Mouse (Mus musculus): ENCODE measurements around the gene Arl6ip4. TPM values are rescaled to one million over a fixed set of nuclear protein-coding genes. Genes with fewer than 3 reads are reported as not detected.

The Arl6ip4 gene
- polyA plus RNA-seq, 1 experiment from 2014 or later = 100 TPM

DNA sequence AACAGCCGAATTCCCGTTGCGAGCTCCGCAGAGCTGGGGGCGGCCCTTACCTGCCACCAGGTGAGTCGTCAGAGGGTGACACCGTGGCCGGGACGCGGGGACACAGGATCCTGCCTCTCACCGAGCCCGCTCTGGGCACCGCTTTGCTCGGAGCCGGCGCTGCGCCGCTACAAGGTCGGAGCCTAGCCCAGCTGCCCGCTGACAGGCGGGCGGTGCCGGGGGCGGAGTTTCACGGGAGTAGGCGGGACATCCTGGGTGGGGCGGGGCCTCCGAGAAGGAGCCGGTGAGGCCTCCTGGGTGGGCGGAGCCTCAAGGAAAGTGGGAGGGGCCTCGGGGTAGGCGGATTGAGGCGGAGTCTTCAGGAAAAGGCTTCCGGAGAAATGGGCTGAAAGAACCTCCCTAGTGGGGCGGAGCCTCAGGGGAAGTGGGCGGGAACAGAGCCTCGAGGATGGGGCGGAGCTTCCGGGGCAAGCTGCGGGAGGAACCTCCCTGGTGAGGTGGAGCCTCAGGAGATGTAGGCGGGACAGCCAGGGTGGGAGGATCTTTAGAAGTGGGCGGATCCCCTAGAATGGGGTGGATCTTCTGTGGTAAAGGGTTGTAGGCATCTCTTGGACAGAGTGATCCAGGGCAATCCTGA, 20.2 kb upstream of the Arl6ip4 start, which contains the start of gene Abcb9:
Abcb9 (minus strand) TSS at position 203 of the 637 bp plus-strand sequence.
- H3K27ac ChIP-seq = peak within 1 kb of the TSS; percentile 86
- H3K36me3 ChIP-seq = no peaks in the 10 kb centered on the region
- H3K9ac ChIP-seq = peak within 1 kb of the TSS; percentile 80
- peaks cover 56% of the 10 kb centered on the region for H3K4me1 ChIP-seq
- peak within 1 kb of the TSS; percentile 64 for H3K4me3 ChIP-seq
- H3K4me2 ChIP-seq = peak within 1 kb of the TSS; percentile 89
- H3K9me3 ChIP-seq (replicated peaks) = no peaks in the 10 kb centered on the region
- under 1% methylated on average over 42 of the region's 42 CpGs for WGBS (ENCODE audit: insufficient replicate concordance)
- H3K27me3 ChIP-seq (replicated peaks) = peaks cover 8% of the 10 kb centered on the region; the same call in 1 of the 2 replicates
- ATAC-seq = peak; percentile 79

DNA sequence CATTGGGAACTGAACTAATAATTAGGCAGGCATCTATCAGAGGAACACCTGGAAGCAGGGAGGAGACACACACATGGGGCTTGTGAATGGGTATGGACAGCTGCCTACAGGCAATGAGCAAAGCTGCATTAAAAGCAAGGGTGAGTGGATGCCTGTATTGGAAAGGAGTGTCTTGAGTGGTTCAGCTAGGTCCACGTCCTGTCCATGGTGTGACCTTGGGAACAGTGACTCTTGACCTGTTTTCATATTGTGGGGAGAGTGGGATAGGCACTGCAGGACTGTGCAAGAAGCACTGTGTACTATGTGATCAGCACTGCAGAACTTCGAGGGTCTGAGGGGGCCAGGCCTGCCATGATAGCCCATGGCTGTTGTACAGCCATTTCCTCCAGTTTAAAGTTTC, 17.0 kb upstream of the Arl6ip4 start:
- no peak overlapping the region for H3K27ac ChIP-seq
- no peak for ATAC-seq
- peaks cover 4% of the 10 kb centered on the region; the same call in 1 of the 2 replicates for H3K27me3 ChIP-seq (replicated peaks)
- H3K4me2 ChIP-seq = no peak overlapping the region
- no peak overlapping the region for H3K4me3 ChIP-seq
- H3K36me3 ChIP-seq = no peaks in the 10 kb centered on the region
- peaks cover 24% of the 10 kb centered on the region for H3K4me1 ChIP-seq
- WGBS (ENCODE audit: insufficient replicate concordance) = 66% methylated on average over 2 of the region's 2 CpGs
- H3K9ac ChIP-seq = no peak overlapping the region
- H3K9me3 ChIP-seq (replicated peaks) = no peaks in the 10 kb centered on the region

DNA sequence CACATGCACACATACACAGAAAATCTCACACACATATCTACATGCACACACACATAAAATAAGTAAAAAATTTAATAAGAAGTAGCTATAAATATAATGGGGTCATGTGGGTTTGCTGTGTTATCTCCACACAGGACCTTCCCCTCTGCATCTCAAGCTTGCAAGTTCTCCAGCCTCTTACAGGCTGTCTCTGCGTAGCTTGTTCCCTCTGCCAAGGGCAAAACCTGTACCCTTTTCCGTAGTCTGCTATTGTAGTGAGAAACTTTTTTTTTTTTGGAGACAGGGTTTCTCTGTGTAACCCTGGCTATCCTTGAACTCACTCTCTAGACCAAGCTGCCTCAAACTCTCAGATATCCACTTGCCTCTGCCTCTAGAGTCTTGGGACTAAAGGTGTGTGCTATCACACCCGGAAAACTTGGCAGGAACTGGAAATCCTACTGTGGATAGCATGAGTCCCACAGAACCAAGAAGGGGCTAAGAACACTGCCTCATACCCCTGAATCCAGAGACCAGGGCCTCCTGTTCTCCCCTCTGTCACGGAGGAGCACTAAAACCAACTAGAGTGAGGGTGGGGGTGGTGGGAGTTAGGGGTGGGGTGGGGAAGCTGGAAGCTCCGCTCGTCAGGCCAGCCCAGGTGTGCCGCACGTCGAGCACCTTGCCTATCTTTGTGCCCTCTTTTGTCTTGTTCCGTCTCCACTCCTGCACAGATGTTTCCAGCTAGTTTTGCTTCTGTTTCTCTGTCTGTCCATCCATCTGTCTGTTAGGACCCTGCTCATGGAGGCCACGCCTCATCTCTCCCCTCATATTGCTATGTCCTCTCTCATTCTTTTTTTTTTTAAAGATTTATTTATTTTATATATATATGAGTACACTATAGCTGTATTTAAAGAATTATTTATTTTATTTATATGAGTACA, 15.5 kb upstream of the Arl6ip4 start:
- no peak overlapping the region for H3K9ac ChIP-seq
- no peak for ATAC-seq
- peaks cover 10% of the 10 kb centered on the region for H3K4me1 ChIP-seq
- H3K4me2 ChIP-seq = no peak overlapping the region
- no peaks in the 10 kb centered on the region for H3K27me3 ChIP-seq (replicated peaks)
- H3K9me3 ChIP-seq (replicated peaks) = no peaks in the 10 kb centered on the region
- 83% methylated on average over 11 of the region's 11 CpGs for WGBS (ENCODE audit: insufficient replicate concordance)
- no peak overlapping the region for H3K27ac ChIP-seq
- H3K36me3 ChIP-seq = no peaks in the 10 kb centered on the region
- no peak overlapping the region for H3K4me3 ChIP-seq

DNA sequence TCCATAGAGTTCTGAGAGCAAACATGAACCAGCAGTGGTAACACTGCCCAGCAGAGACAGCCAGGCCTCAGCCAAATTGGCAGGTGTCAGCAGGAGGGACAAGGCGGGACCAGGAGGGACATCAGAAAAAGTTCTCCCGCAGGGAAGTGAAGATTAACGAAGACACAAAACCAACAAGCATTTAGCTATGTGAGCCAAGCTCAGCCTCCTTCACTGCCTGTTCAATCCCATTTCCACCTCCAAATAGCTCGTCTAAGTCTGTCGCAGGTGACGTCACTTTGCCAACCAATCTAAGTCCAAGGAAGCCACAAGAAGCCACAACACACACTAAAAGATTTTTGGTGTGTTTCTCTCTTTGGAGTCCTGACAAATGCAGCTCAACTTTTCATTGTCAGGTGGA, 13.6 kb upstream of the Arl6ip4 start:
- H3K4me2 ChIP-seq = no peak overlapping the region
- H3K36me3 ChIP-seq = no peaks in the 10 kb centered on the region
- 73% methylated on average over 6 of the region's 6 CpGs for WGBS (ENCODE audit: insufficient replicate concordance)
- H3K4me3 ChIP-seq = no peak overlapping the region
- no peaks in the 10 kb centered on the region for H3K9me3 ChIP-seq (replicated peaks)
- H3K27ac ChIP-seq = no peak overlapping the region
- no peaks in the 10 kb centered on the region for H3K27me3 ChIP-seq (replicated peaks)
- ATAC-seq = no peak
- H3K9ac ChIP-seq = no peak overlapping the region
- no peaks in the 10 kb centered on the region for H3K4me1 ChIP-seq

DNA sequence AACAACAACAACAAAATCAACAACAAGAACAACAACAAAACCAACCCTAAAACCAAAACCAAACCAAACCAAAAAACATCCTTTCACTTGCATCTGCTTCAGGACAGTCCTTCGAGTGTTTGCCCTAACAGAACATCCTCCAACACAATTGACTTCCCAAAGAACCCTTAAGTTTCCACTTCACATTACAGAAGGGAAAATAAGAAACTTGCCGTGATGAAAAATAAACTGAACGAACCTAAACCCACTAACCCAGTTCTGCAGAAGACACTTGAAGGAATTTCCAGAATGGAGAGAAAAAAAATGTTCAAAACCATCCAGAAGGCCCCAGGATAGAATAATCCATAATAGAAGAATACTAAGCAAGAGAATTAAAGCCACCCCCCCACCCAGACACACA, 12.9 kb upstream of the Arl6ip4 start:
- WGBS (ENCODE audit: insufficient replicate concordance) = 69% methylated on average over 3 of the region's 3 CpGs
- no peak for ATAC-seq
- no peaks in the 10 kb centered on the region for H3K4me1 ChIP-seq

DNA sequence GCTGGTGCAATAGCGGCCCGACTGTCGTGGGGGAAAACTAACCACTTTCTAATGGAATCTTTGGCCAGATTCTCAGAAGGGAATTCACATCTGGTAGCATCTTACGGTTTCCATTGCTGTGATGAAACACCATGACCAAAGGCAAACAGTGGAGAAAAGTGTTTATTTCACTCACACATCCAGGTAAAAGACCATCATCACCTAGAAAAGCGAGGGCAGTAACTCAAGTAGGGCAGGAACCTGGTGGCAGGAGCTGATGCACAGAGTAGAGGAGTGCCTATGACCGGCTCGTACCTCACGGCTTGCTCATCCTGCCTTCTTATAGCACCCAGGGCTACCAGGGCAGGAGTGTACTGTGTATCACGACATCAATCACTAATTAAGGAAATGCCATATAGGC, 12.3 kb upstream of the Arl6ip4 start:
- 87% methylated on average over 9 of the region's 9 CpGs for WGBS (ENCODE audit: insufficient replicate concordance)
- Histone ChIP-seq H3K4me1 (no peaks in the 10 kb centered on the region), H3K27ac (no peak overlapping the region), H3K9me3 (replicated peaks) (no peaks in the 10 kb centered on the region), H3K27me3 (replicated peaks) (no peaks in the 10 kb centered on the region), H3K36me3 (no peaks in the 10 kb centered on the region), H3K4me3 (no peak overlapping the region), H3K9ac (no peak overlapping the region), H3K4me2 (no peak overlapping the region)
- no peak for ATAC-seq

More for the DNA sequence above, 12.9 kb upstream of the Arl6ip4 start:
- Histone ChIP-seq H3K36me3 (no peaks in the 10 kb centered on the region), H3K9me3 (replicated peaks) (no peaks in the 10 kb centered on the region), H3K27me3 (replicated peaks) (no peaks in the 10 kb centered on the region), H3K9ac (no peak overlapping the region), H3K4me2 (no peak overlapping the region), H3K27ac (no peak overlapping the region), H3K4me3 (no peak overlapping the region)

DNA sequence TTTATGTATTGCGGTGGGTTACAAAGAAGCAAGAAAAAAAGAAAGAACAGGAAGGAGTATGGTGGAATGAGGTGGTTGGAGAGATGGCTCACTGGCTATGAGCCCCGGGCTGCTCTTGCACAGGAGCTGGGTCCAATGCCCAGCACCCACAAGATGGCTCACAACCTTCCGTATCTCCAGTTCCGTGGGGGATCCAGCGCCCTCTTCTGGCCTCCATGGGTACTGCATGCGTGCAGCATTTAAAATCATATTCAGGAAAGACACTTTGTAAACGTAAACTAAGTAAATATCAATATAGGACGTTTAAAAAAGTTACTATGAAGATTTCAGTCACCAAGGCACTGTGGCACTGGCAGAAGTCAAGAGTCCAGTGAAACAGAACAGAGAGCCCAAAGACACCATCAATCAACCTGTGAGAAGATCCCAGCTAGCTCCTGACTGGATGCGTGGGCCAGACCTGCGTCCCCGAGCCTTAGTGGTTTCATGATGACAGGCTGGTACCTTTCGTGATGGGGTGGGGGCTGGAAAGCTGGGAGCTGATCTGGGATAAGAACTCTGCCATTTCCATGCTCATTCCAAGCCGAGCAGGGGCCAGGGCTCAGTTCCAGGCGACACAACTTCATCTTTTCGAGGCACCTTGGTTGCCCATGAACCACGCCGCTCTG, 4.7 kb upstream of the Arl6ip4 start:
- Histone ChIP-seq H3K4me3 (peak overlapping the region; percentile 96), H3K27ac (peak overlapping the region; percentile 90), H3K9ac (peak overlapping the region; percentile 85), H3K4me2 (peak overlapping the region; percentile 96), H3K4me1 (peaks cover 42% of the 10 kb centered on the region), H3K27me3 (replicated peaks) (no peaks in the 10 kb centered on the region), H3K9me3 (replicated peaks) (no peaks in the 10 kb centered on the region), H3K36me3 (peaks cover 11% of the 10 kb centered on the region)
- no peak for ATAC-seq
- WGBS (ENCODE audit: insufficient replicate concordance) = 24% methylated on average over 17 of the region's 17 CpGs

DNA sequence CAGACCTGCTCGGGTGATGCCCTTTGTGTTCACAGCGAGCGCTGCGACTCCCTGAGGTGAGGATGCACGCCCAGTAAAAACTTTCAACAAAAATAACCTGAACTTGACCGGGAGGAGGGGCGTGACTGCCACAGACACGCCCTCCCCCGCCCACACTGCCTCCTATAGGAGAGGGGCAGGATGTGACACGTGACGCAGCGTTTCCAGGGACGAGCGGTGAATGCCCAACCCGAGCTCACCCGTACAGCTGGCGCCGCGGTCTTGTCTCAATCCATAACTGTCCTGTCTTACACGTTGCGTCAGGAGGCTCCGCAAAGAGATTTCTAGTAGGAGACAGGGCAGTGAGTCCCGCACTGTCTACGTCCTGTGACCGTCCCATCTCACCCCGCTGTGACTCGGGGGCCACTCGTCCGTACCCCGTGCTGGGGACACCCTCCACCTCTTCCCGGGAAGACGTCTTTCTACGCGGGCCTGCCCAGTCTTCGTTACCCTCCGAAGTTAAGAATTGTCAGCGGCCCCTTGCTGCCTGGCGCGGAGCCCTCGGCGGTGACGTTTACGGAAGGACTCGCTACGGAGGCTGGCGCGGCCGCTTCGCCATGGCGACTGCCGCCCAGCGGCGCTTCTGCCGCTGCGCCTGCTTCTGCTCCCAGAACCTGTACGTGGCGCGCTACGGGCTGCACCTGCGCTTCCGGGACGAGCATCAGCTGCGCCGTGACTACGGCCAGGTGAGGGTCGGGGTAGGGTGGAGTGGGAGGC, 4.0 kb upstream of the Arl6ip4 start, which contains the start of gene Ogfod2:
Ogfod2 (plus strand) TSS at position 556 of the 756 bp plus-strand sequence.
- H3K9me3 ChIP-seq (replicated peaks) = no peaks in the 10 kb centered on the region
- H3K4me2 ChIP-seq = peak within 1 kb of the TSS; percentile 96
- H3K27ac ChIP-seq = peak within 1 kb of the TSS; percentile 90
- peak within 1 kb of the TSS; percentile 85 for H3K9ac ChIP-seq
- 1% methylated on average over 66 of the region's 66 CpGs for WGBS (ENCODE audit: insufficient replicate concordance)
- peak within 1 kb of the TSS; percentile 96 for H3K4me3 ChIP-seq
- peak; percentile 95 for ATAC-seq
- peaks cover 12% of the 10 kb centered on the region for H3K36me3 ChIP-seq
- H3K4me1 ChIP-seq = peaks cover 48% of the 10 kb centered on the region
- no peaks in the 10 kb centered on the region for H3K27me3 ChIP-seq (replicated peaks)

DNA sequence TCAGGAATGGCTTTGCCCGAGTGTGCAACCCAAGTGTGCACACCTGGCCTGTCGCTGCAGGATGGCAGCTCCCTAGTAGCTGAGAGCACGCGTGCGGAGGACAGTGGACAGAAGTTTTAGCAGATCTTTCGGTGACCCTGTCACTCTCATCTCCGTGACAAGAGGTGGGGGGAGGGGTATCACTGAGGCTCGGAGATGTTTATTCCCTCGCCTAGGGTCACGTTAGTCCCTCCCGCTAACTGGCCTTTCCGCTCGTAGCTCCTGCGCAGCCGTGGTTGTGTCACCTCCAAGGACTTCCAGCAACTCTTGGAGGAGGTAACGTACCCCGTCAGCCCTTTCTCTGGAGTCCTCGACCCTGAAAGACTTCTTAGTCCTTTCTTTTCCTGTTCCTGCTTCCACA, 3.4 kb upstream of the Arl6ip4 start:
- Histone ChIP-seq H3K36me3 (peaks cover 18% of the 10 kb centered on the region), H3K4me3 (peak overlapping the region; percentile 96), H3K9ac (peak overlapping the region; percentile 85), H3K9me3 (replicated peaks) (no peaks in the 10 kb centered on the region), H3K4me1 (peaks cover 54% of the 10 kb centered on the region), H3K27ac (peak overlapping the region; percentile 90), H3K4me2 (peak overlapping the region; percentile 96), H3K27me3 (replicated peaks) (no peaks in the 10 kb centered on the region)
- 1% methylated on average over 18 of the region's 18 CpGs for WGBS (ENCODE audit: insufficient replicate concordance)
- peak; percentile 0; the same call in 1 of the 2 replicates for ATAC-seq

DNA sequence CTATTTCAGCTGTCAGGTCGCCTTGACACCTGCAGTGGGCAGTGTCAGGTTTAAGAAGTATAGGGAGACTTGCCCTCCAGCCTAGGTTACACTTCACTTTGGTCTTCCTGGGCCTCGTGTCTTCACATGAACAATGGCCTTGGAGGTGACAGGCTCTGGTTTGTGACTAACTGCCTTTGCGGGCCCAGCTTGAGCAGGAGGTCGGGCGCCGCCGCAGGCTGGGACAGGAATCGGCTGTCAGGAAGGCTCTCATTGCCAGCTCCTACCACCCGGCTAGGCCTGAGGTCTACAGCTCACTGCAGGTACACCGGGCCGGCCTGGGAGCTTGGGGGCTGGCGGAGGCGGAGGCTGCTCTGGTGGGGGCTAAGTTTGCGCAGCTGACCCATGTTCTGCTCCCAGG, 2.9 kb upstream of the Arl6ip4 start:
- H3K27ac ChIP-seq = peak overlapping the region; percentile 90
- peaks cover 59% of the 10 kb centered on the region for H3K4me1 ChIP-seq
- peaks cover 23% of the 10 kb centered on the region for H3K36me3 ChIP-seq
- ATAC-seq = no peak
- no peaks in the 10 kb centered on the region for H3K27me3 ChIP-seq (replicated peaks)
- H3K4me3 ChIP-seq = peak overlapping the region; percentile 96
- WGBS (ENCODE audit: insufficient replicate concordance) = 23% methylated on average over 14 of the region's 14 CpGs
- peak overlapping the region; percentile 96 for H3K4me2 ChIP-seq
- peak overlapping the region; percentile 85 for H3K9ac ChIP-seq
- no peaks in the 10 kb centered on the region for H3K9me3 ChIP-seq (replicated peaks)

DNA sequence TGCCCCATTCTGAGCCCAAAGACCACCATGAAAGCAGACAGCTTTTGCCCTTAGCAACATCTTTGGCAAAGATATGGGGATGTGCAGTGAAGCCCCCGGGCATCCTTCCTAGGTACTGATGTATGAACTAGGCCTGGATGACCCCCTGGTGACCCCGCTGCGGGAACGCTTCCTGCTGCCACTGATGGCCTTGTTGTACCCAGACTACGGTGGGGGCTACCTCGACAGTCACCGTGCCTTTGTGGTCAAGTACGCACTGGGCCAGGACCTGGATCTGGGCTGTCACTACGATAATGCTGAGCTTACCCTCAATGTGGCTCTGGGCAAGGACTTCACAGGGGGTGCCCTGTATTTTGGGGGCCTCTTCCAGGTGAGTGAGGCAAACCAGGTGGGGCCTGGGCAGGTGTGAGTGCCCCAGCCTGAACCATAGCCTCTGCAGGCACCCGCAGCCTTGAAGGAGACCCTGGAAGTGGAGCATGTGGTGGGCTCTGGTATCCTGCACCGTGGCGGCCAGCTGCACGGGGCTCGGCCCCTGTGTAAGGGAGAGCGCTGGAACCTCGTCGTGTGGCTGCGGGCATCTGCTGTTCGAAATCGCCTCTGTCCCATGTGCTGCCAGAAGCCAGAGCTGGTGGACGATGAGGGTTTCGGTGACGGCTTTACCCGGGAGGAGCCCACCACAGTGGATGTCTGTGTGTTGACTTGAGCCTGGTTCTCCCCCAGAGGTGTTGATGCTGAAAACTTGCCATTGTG, 1.4 kb upstream of the Arl6ip4 start:
- Histone ChIP-seq H3K27ac (peak overlapping the region; percentile 78), H3K9ac (no peak overlapping the region), H3K4me2 (0 out of 2 replicates have a peak overlapping the region, but pooled peaks have one; percentile 91), H3K4me1 (peaks cover 72% of the 10 kb centered on the region), H3K27me3 (replicated peaks) (no peaks in the 10 kb centered on the region), H3K4me3 (no peak overlapping the region), H3K36me3 (peaks cover 37% of the 10 kb centered on the region), H3K9me3 (replicated peaks) (no peaks in the 10 kb centered on the region)
- no peak for ATAC-seq
- WGBS (ENCODE audit: insufficient replicate concordance) = 85% methylated on average over 24 of the region's 24 CpGs
